Mouse (Mus musculus) ES-Bruce4 (cell line): Measurements from ENCODE around the gene Tmem164.

Experiments
- CTCF ChIP-seq: IDR thresholded peaks from one replicate; pipeline ENCODE4 v1.8.1; 2011; ENCODE audit warnings: low read depth, low read length
- EP300 ChIP-seq: IDR thresholded peaks from 2 replicates; pipeline ENCODE4 v1.6.1; 2011; ENCODE audit warnings: low read depth, low read length; ENCODE audit not compliant: insufficient read depth
- POLR2A ChIP-seq: IDR thresholded peaks from one replicate; pipeline ENCODE4 v1.8.1; 2011; ENCODE audit warnings: low read length; ENCODE audit not compliant: insufficient read depth

DNA sequence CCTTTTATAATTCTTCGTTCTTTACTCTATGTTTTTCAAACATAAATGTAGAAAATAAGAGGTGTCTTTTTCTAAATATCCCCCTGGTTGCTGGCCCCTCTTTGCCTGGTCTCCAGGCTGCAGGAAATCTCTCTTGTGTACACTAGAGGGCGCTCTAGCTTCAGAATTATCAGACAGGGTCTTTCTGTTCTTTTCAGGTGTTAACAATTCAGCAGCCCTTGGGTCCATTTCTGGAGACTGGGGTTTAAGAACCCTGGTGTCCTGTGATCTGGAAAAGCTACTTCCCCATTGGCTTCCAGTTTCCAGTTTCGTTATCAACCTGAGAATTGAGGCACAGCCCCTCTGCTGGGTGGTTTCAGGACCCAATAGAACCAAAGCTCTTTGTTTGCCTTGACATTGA lies 140.6 kb downstream of the Tmem164 start:
- TF ChIP-seq CTCF, result peak; percentile 23
- TF ChIP-seq POLR2A, result no peak
- TF ChIP-seq EP300, result no peak
